Mouse (Mus musculus) adrenal gland, adult 2 months (tissue): ENCODE results near the gene Invs. TPM values are rescaled to one million over a fixed set of nuclear protein-coding genes. Genes with fewer than 3 reads are reported as not detected.
A peak's percentile ranks its signal among the peaks of the same experiment; 100 is the strongest.
"Not testable (repeated sequence)": the region's sequence is repeated elsewhere in the genome, so short reads cannot be mapped to it uniquely, and the experiment has no call there.

Experiments
- DNase-seq: peaks from one replicate; pipeline ENCODE4 v3.0.0; 2021
- polyA plus RNA-seq: library from polyadenylated mRNA; depleted of rRNA; stranded (reverse); fragments of >200 nt; gene quantifications from 2 replicates; pipeline ENCODE4 v1.2.3, GENCODE M21; 2012
- total RNA-seq, 2 experiments: library from RNA; stranded (reverse); gene quantifications; 2 replicates each; pipeline ENCODE4 v1.2.3; 2021

The Invs gene
- total and polyA plus RNA-seq, 3 experiments: 3.4 to 13.8 (median 11.2) TPM

DNA sequence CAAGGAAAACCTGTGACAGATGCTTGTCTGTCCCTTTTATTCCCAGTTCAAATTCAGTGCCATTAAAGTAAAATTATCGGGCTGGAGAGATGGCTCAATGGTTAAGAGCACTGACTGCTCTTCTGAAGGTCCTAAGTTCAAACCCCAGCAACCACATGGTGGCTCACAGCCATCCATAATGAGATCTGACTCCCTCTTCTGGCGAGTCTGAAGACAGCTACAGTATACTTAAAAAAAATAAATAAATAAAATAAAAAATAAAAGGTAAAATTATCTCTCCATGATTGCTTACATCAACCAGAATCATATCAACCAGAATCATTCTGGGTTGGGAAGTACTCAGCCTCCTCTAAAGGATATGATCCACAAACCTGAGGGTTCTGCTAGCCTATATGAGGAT, 48.5 kb downstream of the Invs start:
- no peak for DNase-seq

DNA sequence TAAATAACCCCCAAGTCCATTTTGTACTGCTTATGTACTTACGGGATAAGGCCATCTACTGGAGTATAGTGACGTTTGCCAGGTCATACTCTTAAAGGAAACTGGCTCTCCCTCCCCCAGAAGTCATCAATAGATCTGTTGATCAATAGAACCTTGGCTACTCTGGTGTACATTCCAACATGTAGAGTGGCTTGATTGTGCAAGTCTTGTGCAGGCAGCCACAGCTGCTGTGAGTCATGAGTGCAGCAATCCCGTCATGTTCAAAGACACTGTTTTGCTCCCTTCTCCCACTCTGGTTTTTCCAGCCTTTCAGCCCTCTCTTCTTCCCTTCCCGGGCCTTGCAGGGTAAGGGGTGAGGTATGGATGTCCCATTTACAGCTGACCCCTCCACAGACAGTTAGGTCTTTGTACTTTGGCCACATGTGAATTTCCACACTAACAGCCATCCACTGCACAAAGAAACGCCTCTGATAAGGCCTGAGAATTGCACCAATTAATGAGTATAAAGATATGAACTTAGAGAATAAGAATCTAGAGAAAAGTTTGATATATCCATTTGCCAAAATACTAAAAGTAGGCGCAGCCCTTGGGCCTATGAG, 53.0 kb downstream of the Invs start:
- peak; percentile 60 for DNase-seq

DNA sequence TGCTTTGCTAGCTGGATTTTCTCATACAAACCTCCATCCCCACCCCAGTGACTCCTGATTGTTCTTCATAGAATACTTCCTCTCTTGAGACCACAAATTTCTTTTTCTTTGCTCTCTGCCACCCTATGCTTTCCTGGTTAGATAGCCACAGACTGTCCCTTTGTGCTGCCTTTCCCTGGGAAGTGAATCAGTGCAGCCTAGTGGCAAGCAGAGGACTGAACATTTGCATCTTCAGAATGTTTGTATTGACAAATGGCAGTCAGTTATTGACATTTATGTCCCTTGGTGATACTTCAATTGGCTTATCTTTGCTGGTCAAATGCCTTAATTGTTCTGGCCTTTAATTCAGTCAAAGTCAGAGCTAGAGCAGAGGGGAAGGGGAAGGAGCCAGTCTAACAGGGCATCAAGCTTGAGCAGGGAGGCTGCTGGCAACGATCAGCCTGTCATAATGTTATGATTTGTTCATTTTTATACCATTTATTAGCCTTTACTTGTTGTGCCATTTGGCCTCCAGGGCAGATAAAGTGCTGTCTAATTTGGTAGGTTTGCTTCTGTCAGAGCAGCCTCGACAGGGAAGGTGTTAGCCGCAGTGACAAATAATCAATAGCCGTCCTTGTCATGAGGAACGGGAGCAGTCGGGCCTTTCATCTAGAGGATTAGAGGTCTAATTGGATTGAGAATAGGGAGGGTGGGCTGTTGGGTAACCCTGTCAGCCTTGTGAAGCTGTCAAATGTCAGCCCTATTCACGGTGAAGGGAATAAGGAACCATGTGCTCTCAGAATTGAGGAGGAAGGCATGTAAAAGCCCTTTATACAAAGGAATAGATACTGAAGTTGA, 55.6 kb downstream of the Invs start:
- DNase-seq: no peak

DNA sequence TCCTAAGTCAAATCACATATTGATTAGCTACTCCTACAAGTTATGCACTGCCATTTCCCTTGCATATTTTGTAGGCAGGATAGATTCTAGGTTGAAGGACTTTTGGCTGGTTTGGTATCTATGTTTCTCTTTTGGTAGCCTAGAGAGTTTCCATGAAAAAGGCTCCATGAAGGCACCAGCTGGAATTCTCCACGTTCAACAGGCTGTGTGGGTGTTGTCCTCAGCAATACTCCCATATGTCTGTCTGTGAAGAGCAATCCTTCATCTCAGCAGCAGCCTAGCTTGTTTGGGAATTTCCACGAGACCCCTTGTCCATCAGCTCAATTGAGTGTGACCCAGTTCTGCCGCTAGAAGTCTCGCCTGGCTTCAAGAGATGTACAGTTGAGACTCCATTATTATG, 63.1 kb downstream of the Invs start:
- DNase-seq: no peak

DNA sequence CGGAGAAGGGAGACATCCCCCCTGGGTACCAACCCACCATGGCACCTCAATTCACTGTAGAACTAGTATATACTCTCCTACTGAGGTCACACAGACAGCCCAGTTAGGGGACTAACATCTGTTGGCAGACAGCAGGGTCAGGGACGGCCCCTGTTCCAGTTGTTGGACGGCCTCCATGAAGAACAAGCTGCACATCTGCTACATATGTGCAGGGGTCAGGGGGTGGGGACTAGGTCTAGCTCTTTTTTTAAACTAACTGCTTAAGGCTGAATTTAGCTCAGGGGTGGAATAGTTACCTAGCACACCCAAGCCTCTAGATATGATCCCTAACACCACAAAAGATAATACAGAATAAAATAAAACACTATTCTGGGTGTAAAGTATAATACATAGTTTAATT, 82.8 kb downstream of the Invs start:
- DNase-seq: no peak

DNA sequence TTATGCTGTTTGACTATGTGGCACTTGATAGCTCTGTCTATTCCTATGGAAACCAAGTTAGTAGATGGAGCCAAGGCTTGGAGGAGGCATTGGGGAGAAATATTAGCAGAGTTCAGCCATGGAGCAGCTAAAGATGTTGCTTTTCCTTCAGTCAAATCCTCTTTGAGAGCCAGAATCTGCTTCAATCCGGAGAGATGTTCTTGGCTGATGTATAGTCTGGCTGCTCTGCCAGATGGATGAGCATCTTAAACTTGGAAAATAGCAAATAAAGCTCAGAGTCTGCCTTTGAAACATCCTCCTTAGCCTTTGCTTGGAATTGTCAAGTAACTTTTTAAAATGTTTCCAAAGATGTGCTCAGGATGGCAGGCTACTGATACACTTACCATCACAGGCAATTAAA, 91.5 kb downstream of the Invs start:
- DNase-seq: no peak

DNA sequence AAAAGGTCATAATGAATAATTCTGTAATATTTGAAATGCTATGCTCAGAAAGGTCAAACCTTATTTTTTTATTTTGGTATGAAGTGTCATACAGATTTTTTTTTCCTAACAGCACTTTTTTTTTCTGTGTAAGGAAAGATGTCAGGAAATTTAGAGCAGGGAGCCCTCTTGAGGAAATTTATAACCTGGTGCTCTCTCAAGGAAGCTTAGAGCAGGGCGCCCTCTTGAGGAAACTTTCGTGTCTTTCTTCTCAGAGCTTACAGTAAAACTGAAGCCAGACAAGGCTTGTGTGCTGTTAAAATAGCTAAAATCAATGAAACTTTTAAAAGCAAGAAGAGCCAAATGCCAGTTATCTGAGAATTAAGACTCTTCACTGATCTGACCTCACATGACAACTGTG, 101.4 kb downstream of the Invs start:
- DNase-seq: peak; percentile 69

DNA sequence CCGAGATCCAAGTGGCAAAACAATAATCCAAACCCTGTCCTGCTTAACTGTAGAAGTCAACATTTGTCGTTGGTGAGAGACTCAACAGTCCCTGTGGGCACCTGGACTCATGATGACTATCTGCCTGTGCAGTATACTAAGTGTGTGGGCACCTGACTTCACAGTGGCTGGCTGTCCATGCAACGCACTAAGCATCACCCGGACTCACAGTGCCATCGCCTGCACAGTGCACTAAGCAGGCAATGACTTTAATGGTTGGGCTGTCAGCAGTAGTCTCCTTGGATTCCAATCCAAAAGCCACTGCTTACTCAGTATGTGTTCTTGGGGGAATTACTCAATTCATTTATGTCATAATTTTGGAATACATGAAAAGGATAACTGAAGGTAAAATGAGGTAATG, 102.9 kb downstream of the Invs start:
- DNase-seq: peak; percentile 52

DNA sequence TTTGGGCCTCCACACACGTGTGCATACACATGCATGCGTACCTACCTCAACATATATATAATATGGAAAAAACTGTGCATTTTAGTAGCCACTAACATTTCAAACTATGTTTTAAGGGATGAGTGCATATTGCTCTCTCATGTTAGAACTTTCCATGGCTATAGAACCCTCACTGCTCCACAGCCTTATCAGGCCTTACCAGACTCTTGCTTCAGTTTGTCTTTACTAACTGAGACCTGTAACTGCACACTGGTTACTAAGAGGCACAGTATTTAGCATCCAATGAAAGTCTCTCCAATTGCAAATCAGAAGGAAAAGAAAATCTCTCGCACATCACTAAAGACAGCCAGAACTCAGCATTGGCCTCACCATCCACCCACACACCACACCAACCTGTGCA, 117.4 kb downstream of the Invs start:
- DNase-seq: no peak

DNA sequence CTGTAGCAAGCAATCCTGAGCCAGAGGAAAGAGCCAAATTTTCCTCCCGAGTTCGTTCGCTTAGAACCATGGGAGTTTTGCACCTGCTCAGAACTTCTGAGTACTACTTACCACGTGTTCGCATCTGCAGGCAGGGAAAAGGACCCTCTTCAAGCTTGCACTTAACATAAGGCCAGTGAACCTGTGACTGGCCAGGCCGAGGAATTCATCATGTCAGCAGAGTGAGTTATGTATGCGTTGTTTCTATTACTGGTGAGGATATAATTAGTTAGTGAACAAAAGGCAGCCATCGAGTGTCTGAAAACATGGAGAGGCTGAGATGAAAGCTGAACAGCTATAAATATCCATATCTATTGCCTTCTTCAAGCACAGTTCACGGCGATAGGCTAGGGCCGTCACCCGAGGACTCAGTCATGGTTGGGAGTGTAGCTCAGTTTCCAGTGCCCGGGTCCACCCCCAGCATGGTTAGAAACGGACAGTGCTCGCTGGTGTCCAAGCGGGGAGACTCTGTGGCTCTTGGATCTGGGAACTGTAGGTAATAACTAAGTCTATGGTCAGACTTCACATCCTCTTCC, 123.6 kb downstream of the Invs start:
- DNase-seq: no peak

DNA sequence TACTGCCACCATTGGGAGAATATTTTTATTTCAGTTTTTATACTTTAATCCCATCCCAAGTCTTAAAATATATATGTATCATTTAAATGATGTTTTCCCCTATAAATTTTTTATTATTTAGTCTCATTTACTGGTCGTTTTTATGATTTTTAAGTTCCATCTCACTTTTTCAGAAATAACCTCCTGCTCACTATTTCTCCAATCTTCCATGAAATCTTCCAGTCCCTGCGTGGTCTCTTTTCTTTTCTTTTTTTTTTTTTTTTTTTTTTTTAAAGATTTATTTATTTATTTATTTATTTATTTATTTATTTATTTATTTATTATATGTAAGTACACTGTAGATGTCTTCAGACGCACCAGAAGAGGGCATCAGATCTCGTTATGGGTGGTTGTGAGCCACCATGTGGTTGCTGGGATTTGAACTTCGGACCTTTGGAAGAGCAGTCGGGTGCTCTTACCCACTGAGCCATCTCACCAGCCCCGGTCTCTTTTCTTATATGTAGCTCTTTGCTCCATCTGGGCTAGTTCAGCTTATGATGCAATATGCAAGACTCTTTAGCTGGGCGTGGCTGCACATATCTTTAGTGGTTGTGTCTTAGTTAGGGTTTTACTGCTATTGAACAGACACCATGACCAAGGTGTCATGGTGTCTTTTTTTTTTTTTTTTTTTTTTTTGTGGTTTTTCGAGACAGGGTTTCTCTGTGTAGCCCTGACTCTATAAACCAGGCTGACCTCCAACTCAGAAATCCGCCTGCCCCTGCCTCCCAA, 126.3 kb downstream of the Invs start:
- DNase-seq: not testable (repeated sequence)

DNA sequence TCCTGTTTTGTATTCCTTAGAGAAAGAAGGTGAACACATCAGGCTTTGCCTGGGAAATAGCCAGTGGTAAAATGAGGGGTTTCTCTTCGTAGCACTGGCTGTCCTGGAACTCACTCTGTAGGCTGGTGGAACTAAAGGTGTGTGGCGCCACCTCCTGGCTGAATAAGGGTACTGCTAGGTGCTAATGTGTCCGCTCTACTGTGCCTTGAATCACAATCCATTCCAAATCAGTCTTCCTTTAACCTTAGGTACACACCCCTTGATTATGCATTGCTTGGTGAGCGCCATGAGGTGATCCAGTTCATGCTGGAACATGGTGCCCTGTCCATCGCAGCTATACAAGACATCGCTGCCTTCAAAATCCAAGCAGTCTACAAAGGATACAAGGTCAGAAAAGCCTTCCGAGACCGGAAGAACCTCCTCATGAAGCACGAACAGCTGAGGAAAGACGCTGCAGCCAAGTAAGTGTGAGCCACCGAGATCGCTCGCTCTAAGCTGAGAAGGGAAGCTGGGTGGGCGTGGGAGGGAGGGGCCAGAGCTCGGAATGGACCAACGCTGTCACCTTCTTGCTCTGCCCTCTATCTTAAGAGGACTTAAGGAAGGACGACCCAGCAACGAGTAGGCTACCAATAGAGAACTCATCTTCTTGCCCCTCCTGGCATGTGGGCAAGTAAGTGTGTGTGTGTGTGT, 127.9 kb downstream of the Invs start:
- DNase-seq: peak; percentile 60

DNA sequence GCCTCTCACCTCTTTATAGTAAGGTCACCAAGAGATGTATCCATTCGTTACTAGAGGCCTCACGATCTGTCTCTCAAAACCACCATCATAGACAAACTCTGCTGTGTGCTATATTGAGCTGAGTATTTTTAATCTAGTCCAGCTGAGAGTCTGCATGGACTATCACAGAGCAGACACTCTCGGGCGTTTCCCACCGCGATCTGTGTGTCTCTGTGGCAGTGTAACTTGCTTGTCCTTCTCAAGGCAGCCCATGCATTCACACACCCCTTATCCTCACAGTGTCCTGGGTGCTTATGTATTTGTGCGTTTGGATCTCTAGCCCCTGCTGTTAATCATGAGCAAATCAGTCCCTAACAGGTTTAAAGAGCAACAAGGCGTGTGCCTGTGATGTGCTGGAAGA, 133.9 kb downstream of the Invs start:
- DNase-seq: no peak

DNA sequence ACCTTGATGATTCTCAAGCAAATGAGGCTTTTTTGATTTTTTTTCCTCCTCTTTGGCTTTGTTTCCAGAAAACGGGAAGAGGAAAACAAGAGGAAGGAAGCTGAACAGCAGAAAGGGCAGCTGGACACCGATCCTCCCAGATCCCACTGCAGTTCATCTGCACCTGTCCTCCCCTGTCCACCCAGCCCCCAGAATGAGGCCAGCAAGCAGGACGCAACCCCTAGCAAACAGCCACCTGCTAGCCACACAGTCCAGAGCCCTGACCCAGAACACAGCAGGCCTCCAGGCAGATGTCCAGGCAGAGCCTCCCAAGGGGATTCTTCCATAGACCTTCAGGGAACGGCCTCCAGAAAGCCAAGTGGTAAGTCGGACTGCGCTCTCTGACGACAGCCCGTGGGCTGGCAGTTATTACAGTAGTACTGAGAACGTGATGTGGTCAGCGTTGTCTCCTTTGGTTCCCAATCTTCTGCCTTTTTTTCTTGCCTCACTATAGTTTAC, 136.3 kb downstream of the Invs start:
- DNase-seq: peak; percentile 42

DNA sequence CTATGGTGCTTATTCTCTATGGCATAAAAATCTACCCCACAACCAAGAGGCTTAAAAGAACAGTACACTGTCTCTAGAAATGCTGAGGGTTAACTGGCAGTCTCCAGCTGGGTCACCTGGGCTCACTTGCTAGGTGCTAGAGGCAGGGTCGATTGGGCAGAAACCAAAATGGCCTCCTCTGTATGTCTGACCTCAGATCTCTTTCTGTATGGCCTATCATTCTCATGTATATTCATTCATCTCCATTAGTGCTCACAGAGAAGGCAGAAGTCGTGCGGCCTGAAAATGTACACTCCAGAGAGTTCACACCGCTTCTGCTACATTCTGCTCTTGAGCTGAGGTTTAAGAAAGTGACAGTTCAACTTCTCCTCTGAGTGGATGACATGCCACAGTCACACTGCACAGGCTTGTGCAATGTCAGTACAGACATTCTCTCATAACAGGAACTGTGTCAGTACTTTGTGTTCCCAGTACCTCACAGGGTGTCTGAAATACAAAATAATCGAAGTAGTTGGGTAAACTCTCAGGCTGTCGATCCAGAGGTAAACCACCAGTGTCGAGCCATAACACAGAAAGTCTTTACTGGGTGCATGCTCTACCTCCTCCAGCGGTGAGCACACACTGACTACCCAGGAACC, 139.4 kb downstream of the Invs start:
- DNase-seq: no peak

DNA sequence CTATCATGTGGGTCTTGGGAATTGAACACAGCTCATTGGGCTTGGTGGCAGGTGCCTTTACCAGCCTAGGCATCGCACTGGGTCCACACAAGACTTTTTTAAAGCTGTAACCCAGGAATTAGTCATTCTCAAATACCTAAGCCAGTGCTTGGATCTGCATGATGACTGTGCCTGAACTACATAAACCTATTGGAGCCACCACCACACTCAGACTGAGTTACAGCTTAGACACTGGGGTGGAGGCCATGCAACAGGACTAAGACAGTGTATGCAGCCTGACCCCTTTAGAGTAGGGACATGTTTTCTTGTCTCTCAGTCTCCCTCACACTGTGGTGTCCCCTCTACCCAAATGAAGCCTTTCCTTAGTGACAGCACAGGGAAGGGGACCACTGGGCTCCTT, 143.1 kb downstream of the Invs start:
- DNase-seq: no peak

DNA sequence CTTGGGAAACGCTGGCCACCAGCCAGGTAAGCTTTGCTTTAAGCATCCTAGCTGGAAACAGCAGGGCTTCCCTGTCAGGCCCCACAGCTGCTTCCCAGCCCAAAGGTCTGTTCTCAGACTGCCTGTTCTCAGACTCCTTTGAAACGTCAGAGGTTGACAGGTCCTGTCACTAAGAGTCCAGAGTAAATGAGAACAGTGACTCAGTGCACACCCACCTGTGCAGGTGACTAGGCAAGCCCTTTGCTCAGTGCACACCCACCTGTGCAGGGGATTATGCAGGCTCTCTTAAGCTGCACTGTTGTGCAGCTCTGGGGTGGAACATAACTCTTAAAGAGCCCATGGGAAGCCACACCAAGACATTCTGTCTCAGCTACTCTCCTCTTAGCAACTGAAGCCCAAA, 144.2 kb downstream of the Invs start:
- DNase-seq: no peak

DNA sequence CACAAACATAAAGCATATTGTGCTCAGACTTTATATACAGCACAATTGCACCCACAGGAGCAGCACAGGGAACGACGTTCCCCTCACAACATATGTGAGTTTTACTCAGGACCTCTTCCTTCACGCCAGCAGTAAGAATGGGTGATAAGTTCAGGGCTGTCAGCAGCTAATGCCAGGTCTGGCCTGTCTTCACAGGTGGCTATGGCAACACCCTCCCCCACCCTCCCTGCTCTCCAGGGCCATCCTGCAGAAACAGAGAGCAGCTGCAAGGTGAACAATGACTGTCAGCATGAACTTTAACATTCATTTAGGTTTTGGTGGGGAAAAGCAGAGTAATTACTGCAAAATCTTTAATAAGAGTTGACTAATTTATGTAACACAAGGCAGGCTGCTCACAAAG, 147.9 kb downstream of the Invs start:
- peak; percentile 14 for DNase-seq

DNA sequence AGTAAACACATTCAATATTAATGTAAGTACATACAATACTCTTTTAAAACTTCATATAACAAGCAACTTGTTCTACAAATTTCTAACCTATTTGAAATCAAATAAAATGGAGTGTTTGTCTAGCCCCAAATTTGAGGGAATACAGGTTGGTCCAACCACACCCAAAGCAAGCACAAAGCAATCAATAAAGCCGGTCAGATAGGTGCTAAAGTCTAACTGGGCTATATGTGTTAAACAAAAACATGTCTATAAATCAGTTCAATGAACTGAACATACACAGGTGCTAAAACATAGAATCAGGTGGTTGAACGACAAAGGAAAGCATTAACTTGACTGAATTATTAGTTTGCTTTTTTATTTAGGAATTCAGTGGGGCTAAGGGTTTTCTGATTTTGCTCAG, 148.5 kb downstream of the Invs start:
- no peak for DNase-seq

DNA sequence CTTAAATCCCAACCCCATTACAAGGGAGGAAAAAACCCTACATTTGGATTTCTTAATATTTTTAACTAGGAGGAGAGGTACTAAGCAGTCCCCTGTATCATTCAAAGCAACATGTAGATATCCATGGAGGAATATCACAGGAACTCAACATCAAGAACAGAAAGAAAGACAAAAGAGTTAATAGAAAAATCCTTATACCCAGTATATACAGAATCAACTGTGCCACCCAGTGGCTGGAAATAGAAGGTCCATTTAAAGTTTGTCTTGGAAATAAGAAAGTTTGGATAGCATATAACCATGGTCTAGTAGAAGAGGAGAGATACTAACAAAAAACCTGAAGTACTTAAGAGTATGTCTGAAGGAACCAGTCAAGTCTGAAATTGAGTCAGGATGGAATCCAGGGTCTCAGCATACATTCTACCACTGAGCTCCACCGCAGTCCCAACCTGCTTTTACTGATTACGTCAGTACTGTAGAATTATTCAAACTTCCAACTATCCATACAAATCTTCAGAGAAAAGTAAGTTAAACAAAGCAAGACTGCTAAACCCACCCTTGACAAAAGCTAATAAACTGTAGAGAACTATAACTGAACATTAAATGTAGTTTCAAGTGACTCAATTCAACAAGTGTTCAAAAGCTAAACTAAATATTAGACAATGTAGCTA, 174.7 kb downstream of the Invs start:
- no peak for DNase-seq

DNA sequence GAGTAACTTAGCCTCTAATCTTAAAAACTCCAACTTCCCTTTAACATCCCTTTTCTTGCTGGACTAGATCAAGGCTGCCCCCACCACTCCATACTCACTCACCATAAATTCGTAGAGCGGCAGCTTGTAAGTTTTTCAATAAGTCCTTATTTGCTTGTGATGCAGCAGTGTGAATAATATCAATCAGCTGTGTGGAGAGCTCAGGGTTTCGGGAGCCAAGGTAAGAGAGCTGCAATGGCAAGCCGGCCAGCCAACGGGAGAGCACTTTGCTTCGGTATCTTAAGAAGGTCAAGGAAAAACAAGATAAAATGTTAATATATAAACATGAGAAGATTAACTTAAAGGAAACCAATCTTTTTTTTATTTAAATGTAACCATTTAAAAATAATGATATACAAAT, 178.9 kb downstream of the Invs start:
- peak; percentile 56 for DNase-seq
